Mouse (Mus musculus): ENCODE data around the gene Ank3. TPM values are rescaled to one million over a fixed set of nuclear protein-coding genes. Genes with fewer than 3 reads are reported as not detected.

Gene Ank3
- polyA plus RNA-seq, 1 experiment from 2014 or later: 48.8 TPM

DNA sequence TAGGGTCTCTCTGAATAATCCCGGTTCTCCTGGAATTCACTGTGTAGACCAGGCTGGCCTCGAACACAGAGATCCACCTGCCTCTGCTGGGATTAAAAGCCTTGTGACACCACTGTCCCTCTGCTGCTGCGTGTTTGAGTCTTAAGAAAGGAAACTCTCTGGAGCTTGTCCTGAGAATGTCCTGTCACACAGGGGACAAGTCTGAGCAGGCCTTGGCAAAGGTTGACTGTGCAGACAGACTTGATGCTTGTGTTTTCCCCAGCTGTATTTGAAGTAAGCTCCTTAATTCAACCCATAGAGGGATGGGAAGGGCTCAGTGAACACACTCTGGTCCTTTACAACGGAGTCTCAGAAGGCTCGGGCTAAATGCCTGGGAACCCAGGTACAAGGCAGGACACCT lies 474.3 kb downstream of the Ank3 start:
- no peak for ATAC-seq (replicated peaks; ENCODE audit: low FRiP score, low read depth)
- Histone ChIP-seq H3K4me1 (replicated peaks; ENCODE audit: insufficient read depth, low read length) (no peaks in the 10 kb centered on the region), H3K9ac (ENCODE audit: low read depth, low read length) (no peak overlapping the region), H3K27ac (no peak overlapping the region), H3K4me2 (ENCODE audit: low read length) (no peak overlapping the region), H3K36me3 (ENCODE audit: insufficient read depth, low read length) (0 out of 2 replicates have a peak, but pooled peaks cover 2% of the 10 kb centered on the region), H3K4me3 (replicated peaks; ENCODE audit: low read depth, low read length) (no peak overlapping the region), H3K9me3 (replicated peaks; ENCODE audit: low read length) (no peaks in the 10 kb centered on the region), H3K27me3 (ENCODE audit: insufficient read depth, low read length) (no peaks in the 10 kb centered on the region)
- no peak for TF ChIP-seq CTCF (IDR thresholded peaks at IDR 0.05; ENCODE audit: low read depth)
- DNase-seq (ENCODE audit: low spot score): no peak
- WGBS: 83% methylated on average over 5 of the region's 5 CpGs

DNA sequence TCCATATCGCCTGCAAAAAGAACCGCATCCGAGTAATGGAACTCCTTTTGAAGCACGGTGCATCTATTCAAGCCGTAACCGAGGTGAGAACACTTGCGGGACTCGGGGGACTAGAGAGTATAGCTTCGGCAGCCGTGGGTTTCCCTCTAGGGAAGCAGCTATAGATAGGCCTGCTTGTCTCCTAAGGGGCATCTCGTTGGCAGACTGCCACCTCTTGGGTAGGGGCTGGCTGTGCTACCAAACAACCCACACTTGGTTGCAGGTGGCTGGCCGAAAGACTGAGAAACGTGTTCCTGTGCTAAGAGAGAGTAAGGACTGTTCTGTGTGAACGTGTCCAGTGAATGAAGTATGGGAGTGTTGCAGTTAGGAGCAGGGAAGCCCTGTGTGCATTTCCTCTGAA lies 476.2 kb downstream of the Ank3 start:
- no peak for TF ChIP-seq CTCF (IDR thresholded peaks at IDR 0.05; ENCODE audit: low read depth)
- no peaks in the 10 kb centered on the region for H3K9me3 ChIP-seq (replicated peaks; ENCODE audit: low read length)
- DNase-seq (ENCODE audit: low spot score) (no peak), ATAC-seq (replicated peaks; ENCODE audit: low FRiP score, low read depth) (no peak)
- H3K4me3 ChIP-seq (replicated peaks; ENCODE audit: low read depth, low read length): no peak overlapping the region
- 82% methylated on average over 14 of the region's 14 CpGs for WGBS
- H3K4me2 ChIP-seq (ENCODE audit: low read length): no peak overlapping the region
- H3K9ac ChIP-seq (ENCODE audit: low read depth, low read length): no peak overlapping the region
- H3K27me3 ChIP-seq (ENCODE audit: insufficient read depth, low read length): no peaks in the 10 kb centered on the region
- H3K27ac ChIP-seq: no peak overlapping the region
- no peaks in the 10 kb centered on the region for H3K4me1 ChIP-seq (replicated peaks; ENCODE audit: insufficient read depth, low read length)
- 0 out of 2 replicates have a peak, but pooled peaks cover 5% of the 10 kb centered on the region for H3K36me3 ChIP-seq (ENCODE audit: insufficient read depth, low read length)

DNA sequence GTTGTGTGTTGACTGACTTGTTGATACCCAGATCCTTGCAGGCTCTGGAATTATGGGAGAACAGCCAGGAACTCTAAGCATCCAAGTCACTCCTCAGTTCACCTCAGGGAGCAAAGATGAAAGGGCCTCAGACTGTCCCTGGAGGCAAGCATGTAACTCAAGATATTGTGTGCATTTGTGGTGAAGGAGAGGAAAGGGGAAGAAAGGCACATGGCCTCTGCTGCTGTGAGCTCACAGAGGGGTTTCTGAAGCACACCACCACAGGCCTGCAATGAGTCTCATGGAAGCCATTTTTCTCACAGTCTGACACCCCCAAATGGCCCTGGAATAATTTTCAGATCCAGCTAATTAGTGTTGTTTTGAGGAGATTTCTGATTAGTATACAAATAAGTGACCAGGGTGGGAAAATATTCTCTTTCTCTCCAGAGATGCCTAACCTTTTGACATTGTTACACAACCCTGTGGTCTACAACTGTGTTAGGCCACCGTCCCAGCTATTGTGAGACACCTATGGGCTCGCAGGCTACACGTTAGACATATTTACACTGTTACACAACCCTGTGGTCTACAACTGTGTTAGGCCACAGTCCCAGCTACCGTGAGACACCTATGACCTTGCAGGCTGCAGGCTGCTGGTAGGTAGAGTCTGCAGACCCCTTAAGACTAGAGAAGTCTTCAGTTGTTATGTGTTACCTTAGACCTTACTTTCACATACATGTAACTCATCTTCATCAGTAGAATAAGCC lies 485.5 kb downstream of the Ank3 start:
- 92% methylated on average over 4 of the region's 4 CpGs for WGBS
- no peaks in the 10 kb centered on the region for H3K27me3 ChIP-seq (ENCODE audit: insufficient read depth, low read length)
- H3K36me3 ChIP-seq (ENCODE audit: insufficient read depth, low read length): peaks cover 25% of the 10 kb centered on the region
- H3K9me3 ChIP-seq (replicated peaks; ENCODE audit: low read length): no peaks in the 10 kb centered on the region
- no peak for TF ChIP-seq CTCF (IDR thresholded peaks at IDR 0.05; ENCODE audit: low read depth)
- DNase-seq (ENCODE audit: low spot score): no peak
- ATAC-seq (replicated peaks; ENCODE audit: low FRiP score, low read depth): no peak
- H3K4me1 ChIP-seq (replicated peaks; ENCODE audit: insufficient read depth, low read length): no peaks in the 10 kb centered on the region
- H3K9ac ChIP-seq (ENCODE audit: low read depth, low read length): no peak overlapping the region
- no peak overlapping the region for H3K27ac ChIP-seq
- H3K4me2 ChIP-seq (ENCODE audit: low read length): no peak overlapping the region
- no peak overlapping the region for H3K4me3 ChIP-seq (replicated peaks; ENCODE audit: low read depth, low read length)

DNA sequence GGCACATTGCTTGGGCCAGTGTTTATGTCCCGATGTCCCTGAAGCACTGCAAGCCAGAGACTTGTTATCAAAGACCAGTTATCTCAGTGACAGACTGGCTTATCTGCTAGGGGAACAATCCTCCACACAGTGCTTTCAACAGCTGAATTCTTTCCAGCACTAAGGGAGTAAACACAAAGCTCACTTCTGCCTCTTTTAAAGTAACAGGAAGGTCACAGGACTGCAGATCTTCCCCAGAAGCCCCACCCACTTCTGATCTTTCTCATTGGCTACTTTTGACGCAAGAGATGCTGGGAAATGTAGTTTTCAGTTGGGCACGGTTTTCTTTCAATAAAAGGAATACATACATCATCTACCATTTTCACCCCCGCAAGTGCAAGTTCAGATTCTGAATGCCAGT lies 489.8 kb downstream of the Ank3 start:
- TF ChIP-seq CTCF (IDR thresholded peaks at IDR 0.05; ENCODE audit: low read depth): no peak
- no peaks in the 10 kb centered on the region for H3K9me3 ChIP-seq (replicated peaks; ENCODE audit: low read length)
- H3K27me3 ChIP-seq (ENCODE audit: insufficient read depth, low read length): no peaks in the 10 kb centered on the region
- H3K4me2 ChIP-seq (ENCODE audit: low read length): no peak overlapping the region
- H3K4me1 ChIP-seq (replicated peaks; ENCODE audit: insufficient read depth, low read length): no peaks in the 10 kb centered on the region
- H3K9ac ChIP-seq (ENCODE audit: low read depth, low read length): no peak overlapping the region
- ATAC-seq (replicated peaks; ENCODE audit: low FRiP score, low read depth): no peak
- WGBS: 39% methylated on average over 4 of the region's 4 CpGs
- H3K36me3 ChIP-seq (ENCODE audit: insufficient read depth, low read length): peaks cover 18% of the 10 kb centered on the region
- H3K4me3 ChIP-seq (replicated peaks; ENCODE audit: low read depth, low read length): no peak overlapping the region
- no peak overlapping the region for H3K27ac ChIP-seq
- peak; percentile 93 for DNase-seq (ENCODE audit: low spot score)

DNA sequence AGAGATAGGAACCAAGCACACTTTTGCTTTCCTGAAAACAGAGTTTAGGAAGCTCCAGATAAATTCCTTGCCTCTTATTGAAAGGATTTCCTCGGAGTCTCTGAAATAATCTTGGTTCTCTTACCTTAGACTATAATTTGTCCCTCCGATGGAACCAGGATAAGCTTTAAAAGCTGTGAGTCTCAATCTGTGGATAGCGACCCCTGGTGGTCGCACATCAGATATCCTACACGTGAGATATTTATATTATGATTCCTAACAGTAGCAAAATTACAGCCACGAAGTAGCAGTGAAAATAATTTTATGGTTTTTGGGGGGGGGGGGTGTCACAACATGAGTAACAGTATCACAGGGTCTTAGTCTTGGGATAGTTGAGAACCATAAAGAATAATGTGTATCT lies 491.2 kb downstream of the Ank3 start:
- ATAC-seq (replicated peaks; ENCODE audit: low FRiP score, low read depth) (no peak), DNase-seq (ENCODE audit: low spot score) (peak; percentile 61)
- Histone ChIP-seq H3K9me3 (replicated peaks; ENCODE audit: low read length) (no peaks in the 10 kb centered on the region), H3K4me1 (replicated peaks; ENCODE audit: insufficient read depth, low read length) (no peaks in the 10 kb centered on the region), H3K9ac (ENCODE audit: low read depth, low read length) (no peak overlapping the region), H3K36me3 (ENCODE audit: insufficient read depth, low read length) (peaks cover 9% of the 10 kb centered on the region; the same call in 1 of the 2 replicates), H3K4me3 (replicated peaks; ENCODE audit: low read depth, low read length) (no peak overlapping the region), H3K27me3 (ENCODE audit: insufficient read depth, low read length) (no peaks in the 10 kb centered on the region), H3K27ac (no peak overlapping the region), H3K4me2 (ENCODE audit: low read length) (no peak overlapping the region)
- peak; percentile 79 for TF ChIP-seq CTCF (IDR thresholded peaks at IDR 0.05; ENCODE audit: low read depth)
- 26% methylated on average over 6 of the region's 6 CpGs for WGBS

DNA sequence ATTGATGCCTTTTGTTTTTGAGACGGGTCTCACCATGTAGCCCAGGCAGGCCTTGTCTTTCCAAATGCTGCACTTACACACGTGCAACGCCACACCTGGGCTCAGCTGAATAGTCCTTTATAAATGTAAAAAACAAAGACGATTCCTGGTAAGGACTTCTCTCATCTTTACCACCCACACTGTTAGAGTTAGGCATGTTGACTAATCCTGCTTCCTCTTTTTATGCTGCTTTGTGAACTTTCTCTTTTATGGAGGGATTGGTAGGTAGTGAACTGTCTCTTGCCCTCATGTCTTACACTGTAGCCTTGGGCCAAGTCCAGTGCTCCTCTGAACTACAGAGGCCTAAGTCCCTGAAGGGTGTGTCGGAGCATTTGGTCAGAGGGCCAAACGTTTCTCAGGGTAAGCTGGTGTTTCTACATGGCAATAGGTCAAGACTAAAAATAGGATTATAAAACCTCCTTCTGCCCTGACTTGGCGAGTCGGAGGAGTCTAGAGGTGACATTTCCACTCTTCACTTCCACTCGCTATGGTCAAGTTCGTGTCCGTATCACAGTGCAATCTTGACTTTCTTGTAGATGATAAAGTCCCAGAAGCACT lies 491.9 kb downstream of the Ank3 start:
- 84% methylated on average over 11 of the region's 11 CpGs for WGBS
- H3K9me3 ChIP-seq (replicated peaks; ENCODE audit: low read length): no peaks in the 10 kb centered on the region
- H3K36me3 ChIP-seq (ENCODE audit: insufficient read depth, low read length): peaks cover 3% of the 10 kb centered on the region; the same call in 1 of the 2 replicates
- H3K4me1 ChIP-seq (replicated peaks; ENCODE audit: insufficient read depth, low read length): no peaks in the 10 kb centered on the region
- no peak overlapping the region for H3K9ac ChIP-seq (ENCODE audit: low read depth, low read length)
- ATAC-seq (replicated peaks; ENCODE audit: low FRiP score, low read depth) (no peak), DNase-seq (ENCODE audit: low spot score) (no peak)
- H3K27me3 ChIP-seq (ENCODE audit: insufficient read depth, low read length): no peaks in the 10 kb centered on the region
- no peak overlapping the region for H3K27ac ChIP-seq
- H3K4me3 ChIP-seq (replicated peaks; ENCODE audit: low read depth, low read length): no peak overlapping the region
- no peak for TF ChIP-seq CTCF (IDR thresholded peaks at IDR 0.05; ENCODE audit: low read depth)
- H3K4me2 ChIP-seq (ENCODE audit: low read length): no peak overlapping the region

Data from kidney, postnatal 0 days (tissue).